Mouse (Mus musculus) adipocyte (in vitro differentiated cells): Measurements from ENCODE around the gene S100a3.

Experiments used
- DNase-seq: peaks from one replicate; pipeline ENCODE4 v3.0.0-alpha.2; 2016; ENCODE audit warnings: low spot score

The S100a3 gene

GRCm38 (mm10) chr3:90574691-90575090, 14.3 kb downstream of the S100a3 start:
- peak; percentile 77 for DNase-seq

- DNase-seq, result no peak
These were observed 14.9 kb downstream of the S100a3 start for GRCm38 (mm10) chr3:90575320-90575719.

- DNase-seq, result no peak
These were observed 16.1 kb downstream of the S100a3 start for GRCm38 (mm10) chr3:90576351-90577001.

- DNase-seq, result peak; percentile 79
These were observed 19.1 kb downstream of the S100a3 start for GRCm38 (mm10) chr3:90579433-90579832.

GRCm38 (mm10) chr3:90581141-90581540, 20.8 kb downstream of the S100a3 start:
- no peak for DNase-seq

GRCm38 (mm10) chr3:90582156-90582555, 21.8 kb downstream of the S100a3 start:
- DNase-seq, result no peak

GRCm38 (mm10) chr3:90582556-90582955, 22.2 kb downstream of the S100a3 start:
- DNase-seq, result no peak

- DNase-seq, result no peak
These were observed 23.5 kb downstream of the S100a3 start for GRCm38 (mm10) chr3:90583893-90584292.

GRCm38 (mm10) chr3:90585595-90585994, 25.2 kb downstream of the S100a3 start:
- peak; percentile 86 for DNase-seq

GRCm38 (mm10) chr3:90586016-90586643, 25.8 kb downstream of the S100a3 start:
- no peak for DNase-seq

- DNase-seq, result peak; percentile 63
These were observed 26.5 kb downstream of the S100a3 start for GRCm38 (mm10) chr3:90586906-90587305.

- peak; percentile 68 for DNase-seq
These were observed 27.2 kb downstream of the S100a3 start for GRCm38 (mm10) chr3:90587361-90588101.

- DNase-seq, result no peak
These were observed 29.0 kb downstream of the S100a3 start for GRCm38 (mm10) chr3:90589390-90589789.

GRCm38 (mm10) chr3:90589947-90590346, 29.6 kb downstream of the S100a3 start, which contains the start of gene S100a2:
Gene S100a2 (plus strand): TSS chr3:90590247.
- DNase-seq, result no peak

- DNase-seq, result no peak
These were observed 34.1 kb downstream of the S100a3 start for GRCm38 (mm10) chr3:90594466-90594865.

GRCm38 (mm10) chr3:90595556-90595955, 35.2 kb downstream of the S100a3 start:
- DNase-seq, result no peak

- peak; percentile 73 for DNase-seq
These were observed 36.4 kb downstream of the S100a3 start for GRCm38 (mm10) chr3:90596810-90597209.

- DNase-seq, result no peak
These were observed 37.4 kb downstream of the S100a3 start for GRCm38 (mm10) chr3:90597736-90598135.

GRCm38 (mm10) chr3:90598212-90598611, 37.8 kb downstream of the S100a3 start:
- DNase-seq, result no peak

GRCm38 (mm10) chr3:90599401-90599800, 39.0 kb downstream of the S100a3 start:
- DNase-seq, result peak; percentile 74

GRCm38 (mm10) chr3:90600036-90600435, 39.7 kb downstream of the S100a3 start:
- DNase-seq, result no peak

GRCm38 (mm10) chr3:90600458-90601195, 40.2 kb downstream of the S100a3 start:
- peak; percentile 91 for DNase-seq
